Mouse (Mus musculus) neural tube, embryonic 15.5 days (tissue): ENCODE measurements around the gene Sox13. TPM values are rescaled to one million over a fixed set of nuclear protein-coding genes. Genes with fewer than 3 reads are reported as not detected.

Source experiments
- ATAC-seq: fragments of 200-750 bp; cut with Nextera tagmentation; 2 replicates; pipeline ENCODE4 v1.8.0; 2017; ENCODE audit warnings: mild to moderate bottlenecking, moderate TSS enrichment, moderate library complexity; ENCODE audit not compliant: low FRiP score
- H3K27ac ChIP-seq: fragments of 300-500 bp; sonication (generic); replicated peaks from 2 replicates; pipeline ENCODE4 v1.5.1; 2015; ENCODE audit warnings: mild to moderate bottlenecking, inconsistent platforms
- H3K27me3 ChIP-seq: fragments of 300-500 bp; sonication (generic); replicated peaks from 2 replicates; pipeline ENCODE4 v1.6.1; 2015; ENCODE audit warnings: inconsistent platforms
- H3K36me3 ChIP-seq: fragments of 300-500 bp; sonication (generic); 2 replicates; pipeline ENCODE4 v1.6.1; 2015; ENCODE audit warnings: inconsistent platforms
- H3K4me1 ChIP-seq: fragments of 300-500 bp; sonication (generic); 2 replicates; pipeline ENCODE4 v1.6.1; 2015; ENCODE audit warnings: inconsistent platforms
- H3K4me2 ChIP-seq: fragments of 300-500 bp; sonication (generic); 2 replicates; pipeline ENCODE4 v1.6.1; 2015; ENCODE audit warnings: inconsistent platforms, mild to moderate bottlenecking, moderate library complexity
- H3K4me3 ChIP-seq: fragments of 300-500 bp; sonication (generic); replicated peaks from 2 replicates; pipeline ENCODE4 v1.5.1; 2015; ENCODE audit warnings: mild to moderate bottlenecking, inconsistent platforms
- H3K9ac ChIP-seq: fragments of 300-500 bp; sonication (generic); replicated peaks from 2 replicates; pipeline ENCODE4 v1.6.1; 2015; ENCODE audit warnings: mild to moderate bottlenecking, inconsistent platforms
- H3K9me3 ChIP-seq: fragments of 300-500 bp; sonication (generic); replicated peaks from 2 replicates; pipeline ENCODE4 v1.6.1; 2016; ENCODE audit warnings: inconsistent platforms
- WGBS: fragments of 180-500 bp; shearing (Covaris S2); methylation state at CpG from one replicate; pipeline ENCODE4 v1.1.7; 2015; ENCODE audit warnings: mixed read lengths; 5-methylcytosine and 5-hydroxymethylcytosine counted together
- polyA plus RNA-seq: library from polyadenylated mRNA; unstranded; fragments of >200 nt; fragmentation: Nextera tagmentation; extraction: Ambion mirVana; gene quantifications from 2 replicates; pipeline ENCODE4 v1.2.1, GENCODE M21; 2015

The Sox13 gene
- polyA plus RNA-seq, 1 experiment from 2014 or later: 4.0 TPM

- Histone ChIP-seq H3K4me3 (peak within 1 kb of the TSS; percentile 69), H3K27ac (peak within 1 kb of the TSS; percentile 69), H3K4me1 (peaks cover 32% of the 10 kb centered on the region), H3K36me3 (no peaks in the 10 kb centered on the region), H3K4me2 (peak within 1 kb of the TSS; percentile 88), H3K9ac (peak within 1 kb of the TSS; percentile 71), H3K9me3 (no peaks in the 10 kb centered on the region), H3K27me3 (peaks cover 15% of the 10 kb centered on the region)
- peak; percentile 86 for ATAC-seq
- under 1% methylated on average over 52 of the region's 52 CpGs for WGBS
Observed at GRCm38 (mm10) chr1:133363276-133364021, 60.7 kb downstream of the Sox13 start, which contains the start of gene Etnk2. TSS of gene Etnk2 (plus strand) at chr1:133363572.

DNA sequence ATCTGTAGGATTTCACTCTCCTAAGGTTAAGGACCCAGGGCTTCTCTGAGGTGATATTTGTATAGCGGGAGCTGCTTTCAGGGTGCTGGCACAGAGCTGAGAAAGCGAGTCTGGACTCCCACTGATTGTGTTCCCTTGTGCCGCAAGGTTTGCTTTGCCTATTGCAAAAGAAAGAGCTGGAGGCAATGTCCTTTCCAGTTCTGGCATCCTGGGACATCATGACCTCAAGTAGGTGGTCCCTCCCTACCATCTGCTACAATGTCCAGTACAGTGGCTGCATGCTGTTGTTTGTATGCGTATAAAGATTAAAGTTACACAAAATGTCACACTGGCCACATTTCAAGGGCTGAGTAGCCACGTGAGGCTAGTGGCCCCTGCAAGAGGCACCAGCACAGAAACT is 62.1 kb downstream of the Sox13 start:
- no peak for ATAC-seq
- WGBS: 93% methylated on average over 5 of the region's 5 CpGs

GRCm38 (mm10) chr1:133361006-133361405 is 63.2 kb downstream of the Sox13 start:
- no peak overlapping the region for H3K9ac ChIP-seq
- H3K4me1 ChIP-seq: peaks cover 18% of the 10 kb centered on the region
- H3K27me3 ChIP-seq: peaks cover 15% of the 10 kb centered on the region
- H3K4me3 ChIP-seq: no peak overlapping the region
- no peak overlapping the region for H3K4me2 ChIP-seq
- H3K36me3 ChIP-seq: no peaks in the 10 kb centered on the region
- ATAC-seq: no peak
- H3K27ac ChIP-seq: no peak overlapping the region
- WGBS: 94% methylated on average over 6 of the region's 6 CpGs
- no peaks in the 10 kb centered on the region for H3K9me3 ChIP-seq

More for the DNA sequence above, 62.1 kb downstream of the Sox13 start:
- Histone ChIP-seq H3K9me3 (no peaks in the 10 kb centered on the region), H3K27ac (no peak overlapping the region), H3K4me1 (peaks cover 20% of the 10 kb centered on the region), H3K36me3 (no peaks in the 10 kb centered on the region), H3K4me3 (no peak overlapping the region), H3K4me2 (no peak overlapping the region), H3K9ac (no peak overlapping the region), H3K27me3 (peaks cover 15% of the 10 kb centered on the region)

DNA sequence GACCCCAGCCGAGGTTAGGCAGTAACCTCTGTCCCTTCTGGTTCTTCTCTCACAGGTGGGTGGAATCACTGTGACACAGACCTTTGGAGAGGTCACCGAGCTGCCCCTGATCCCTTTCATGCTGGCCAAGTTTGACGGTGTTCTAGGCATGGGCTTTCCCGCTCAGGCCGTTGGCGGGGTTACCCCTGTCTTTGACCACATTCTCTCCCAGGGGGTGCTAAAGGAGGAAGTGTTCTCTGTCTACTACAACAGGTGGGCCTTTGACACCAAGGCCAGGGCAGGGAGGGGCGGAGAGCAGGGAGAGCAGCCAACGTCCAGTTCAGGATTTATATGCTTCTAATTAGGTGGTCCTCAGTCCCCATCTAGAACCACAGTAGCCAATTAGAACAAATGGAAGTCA is 67.8 kb downstream of the Sox13 start:
- Histone ChIP-seq H3K4me3 (no peak overlapping the region), H3K4me1 (peaks cover 4% of the 10 kb centered on the region; the same call in 1 of the 2 replicates), H3K27ac (no peak overlapping the region), H3K9ac (no peak overlapping the region), H3K36me3 (no peaks in the 10 kb centered on the region), H3K27me3 (peaks cover 11% of the 10 kb centered on the region; the same call in 1 of the 2 replicates), H3K4me2 (no peak overlapping the region), H3K9me3 (no peaks in the 10 kb centered on the region)
- ATAC-seq: no peak
- 65% methylated on average over 8 of the region's 8 CpGs for WGBS

DNA sequence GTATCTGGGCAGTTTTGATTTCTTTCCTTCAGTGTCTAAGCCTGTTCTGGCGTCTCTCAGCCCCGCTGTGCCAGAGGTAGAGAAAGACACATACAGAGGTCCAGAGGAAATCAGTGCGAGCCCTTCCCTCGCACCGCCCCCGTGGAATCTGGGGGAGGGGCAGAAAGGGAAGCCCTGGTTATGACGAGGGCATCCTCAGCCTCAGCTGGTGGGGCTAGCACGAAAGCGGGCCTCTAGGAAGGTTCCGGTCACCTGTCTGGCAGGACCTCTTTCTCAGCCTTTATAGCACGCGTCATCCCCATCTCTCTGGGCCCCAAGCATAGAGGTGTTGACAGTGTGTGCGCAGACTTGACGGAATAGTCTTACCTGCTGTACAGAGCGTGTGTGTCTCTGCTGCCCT is 68.3 kb downstream of the Sox13 start:
- 65% methylated on average over 15 of the region's 15 CpGs for WGBS
- Histone ChIP-seq H3K4me1 (peaks cover 4% of the 10 kb centered on the region; the same call in 1 of the 2 replicates), H3K4me2 (no peak overlapping the region), H3K27ac (no peak overlapping the region), H3K36me3 (no peaks in the 10 kb centered on the region), H3K9me3 (no peaks in the 10 kb centered on the region), H3K4me3 (no peak overlapping the region), H3K27me3 (peaks cover 11% of the 10 kb centered on the region; the same call in 1 of the 2 replicates), H3K9ac (no peak overlapping the region)
- ATAC-seq: no peak

DNA sequence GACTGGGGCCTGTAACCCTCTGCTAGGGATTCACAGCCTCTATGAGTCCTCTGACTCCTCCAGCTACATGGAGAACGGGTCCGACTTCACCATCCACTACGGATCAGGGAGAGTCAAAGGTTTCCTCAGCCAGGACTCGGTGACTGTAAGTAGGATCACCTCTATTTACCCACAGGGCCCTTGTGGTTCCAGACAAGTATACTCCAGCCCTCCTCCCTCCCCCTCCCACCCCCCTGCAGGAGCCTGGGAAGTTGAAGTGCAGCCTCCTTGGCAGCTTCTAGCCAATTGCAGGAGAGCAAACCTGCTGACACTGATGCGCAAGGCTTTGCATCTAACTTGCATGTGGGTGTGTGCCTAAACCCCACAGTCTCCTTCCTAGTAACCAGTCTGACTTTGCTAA is 68.7 kb downstream of the Sox13 start:
- H3K27ac ChIP-seq: no peak overlapping the region
- H3K9ac ChIP-seq: no peak overlapping the region
- no peak overlapping the region for H3K4me3 ChIP-seq
- H3K4me2 ChIP-seq: no peak overlapping the region
- H3K4me1 ChIP-seq: peaks cover 6% of the 10 kb centered on the region; the same call in 1 of the 2 replicates
- 59% methylated on average over 5 of the region's 5 CpGs for WGBS
- no peak for ATAC-seq
- H3K27me3 ChIP-seq: peaks cover 11% of the 10 kb centered on the region; the same call in 1 of the 2 replicates
- no peaks in the 10 kb centered on the region for H3K9me3 ChIP-seq
- no peaks in the 10 kb centered on the region for H3K36me3 ChIP-seq

DNA sequence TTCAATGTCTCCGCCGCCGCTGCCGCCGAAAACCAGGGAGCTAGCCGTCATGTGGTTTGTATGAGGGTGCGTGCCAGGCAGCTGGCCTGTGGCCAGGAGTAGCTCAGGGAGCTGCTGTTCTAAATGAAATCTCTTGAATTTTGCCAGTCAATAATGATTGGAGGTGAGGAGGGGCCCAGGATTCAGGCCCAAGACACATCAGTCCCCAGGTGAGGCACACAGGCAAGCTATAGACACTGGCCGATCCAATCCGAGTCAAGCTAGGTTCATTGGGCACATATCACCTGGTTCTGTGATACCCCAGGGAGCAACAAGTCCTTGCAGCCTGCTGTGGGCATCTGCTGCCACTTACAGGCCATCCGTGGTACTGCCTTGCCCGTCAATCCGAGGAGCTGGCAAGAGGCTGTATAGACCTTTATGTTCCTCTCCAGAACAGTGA is 70.8 kb downstream of the Sox13 start:
- Histone ChIP-seq H3K27ac (no peak overlapping the region), H3K27me3 (peaks cover 11% of the 10 kb centered on the region; the same call in 1 of the 2 replicates), H3K4me3 (no peak overlapping the region), H3K4me1 (peaks cover 9% of the 10 kb centered on the region; the same call in 1 of the 2 replicates), H3K36me3 (no peaks in the 10 kb centered on the region), H3K4me2 (0 out of 2 replicates have a peak overlapping the region, but pooled peaks have one; percentile 9), H3K9me3 (no peaks in the 10 kb centered on the region), H3K9ac (no peak overlapping the region)
- peak; percentile 46; the same call in 1 of the 2 replicates for ATAC-seq
- 34% methylated on average over 12 of the region's 12 CpGs for WGBS

- ATAC-seq: no peak
- WGBS: 63% methylated on average over 9 of the region's 9 CpGs
Observed at GRCm38 (mm10) chr1:133351762-133352161, 72.4 kb downstream of the Sox13 start.

GRCm38 (mm10) chr1:133350210-133350609 is 74.0 kb downstream of the Sox13 start, which contains the start of gene Ren1:
TSS of gene Ren1 (plus strand) at chr1:133350510.
- Histone ChIP-seq H3K27ac (no peak within 1 kb of the TSS), H3K9me3 (no peaks in the 10 kb centered on the region), H3K4me2 (no peak within 1 kb of the TSS), H3K9ac (no peak within 1 kb of the TSS), H3K36me3 (no peaks in the 10 kb centered on the region), H3K4me3 (no peak within 1 kb of the TSS), H3K27me3 (0 out of 2 replicates have a peak, but pooled peaks cover 5% of the 10 kb centered on the region), H3K4me1 (peaks cover 9% of the 10 kb centered on the region; the same call in 1 of the 2 replicates)
- WGBS: 100% methylated on average over 1 of the region's 1 CpGs
- ATAC-seq: no peak

More at GRCm38 (mm10) chr1:133351762-133352161, 72.4 kb downstream of the Sox13 start:
- Histone ChIP-seq H3K9ac (no peak overlapping the region), H3K36me3 (no peaks in the 10 kb centered on the region), H3K4me2 (no peak overlapping the region), H3K4me3 (no peak overlapping the region), H3K27me3 (peaks cover 11% of the 10 kb centered on the region; the same call in 1 of the 2 replicates), H3K4me1 (peaks cover 9% of the 10 kb centered on the region; the same call in 1 of the 2 replicates), H3K9me3 (no peaks in the 10 kb centered on the region), H3K27ac (no peak overlapping the region)

DNA sequence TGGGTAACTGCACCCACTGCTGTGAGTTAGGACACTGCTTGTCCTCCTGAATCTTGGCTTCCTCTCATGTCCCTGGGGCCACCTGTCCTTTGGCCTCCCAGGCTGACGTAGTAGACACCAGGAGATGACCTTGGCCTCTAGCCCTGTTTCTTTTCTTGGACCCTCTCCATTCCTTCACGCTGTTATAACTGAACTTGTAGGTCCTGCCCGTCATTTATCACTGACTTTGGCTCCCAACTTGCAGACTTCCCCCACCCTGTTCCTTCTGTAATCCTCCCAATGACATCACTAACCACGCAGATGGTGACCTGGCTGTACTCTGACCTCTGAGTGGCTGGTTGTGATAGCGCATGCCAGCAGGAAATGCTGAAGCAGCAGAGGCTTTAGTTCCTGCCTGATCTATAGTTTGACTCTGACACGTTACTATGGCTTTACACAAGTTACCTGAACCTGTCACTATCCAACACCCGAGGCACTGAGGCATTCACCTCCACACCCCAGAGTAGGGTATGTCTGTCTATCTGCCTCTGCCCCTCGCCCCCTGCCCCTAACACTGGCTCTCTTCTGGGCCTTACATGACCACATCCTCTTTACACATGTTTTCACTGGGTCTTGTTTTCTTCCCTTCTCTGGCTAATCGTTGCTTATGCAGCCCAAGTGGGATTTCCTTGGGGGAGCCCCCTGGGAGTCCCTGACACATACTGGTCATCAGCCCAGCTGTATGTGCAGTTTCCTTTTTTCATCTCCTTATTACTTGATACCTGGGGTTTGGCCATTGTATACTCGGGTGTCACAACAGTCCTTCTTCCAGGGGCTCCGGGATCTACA is 76.3 kb downstream of the Sox13 start:
- H3K9ac ChIP-seq: no peak overlapping the region
- no peak overlapping the region for H3K4me3 ChIP-seq
- H3K36me3 ChIP-seq: no peaks in the 10 kb centered on the region
- no peak overlapping the region for H3K27ac ChIP-seq
- no peak overlapping the region for H3K4me2 ChIP-seq
- 82% methylated on average over 11 of the region's 11 CpGs for WGBS
- no peaks in the 10 kb centered on the region for H3K27me3 ChIP-seq
- H3K9me3 ChIP-seq: no peaks in the 10 kb centered on the region
- ATAC-seq: no peak
- 0 out of 2 replicates have a peak, but pooled peaks cover 5% of the 10 kb centered on the region for H3K4me1 ChIP-seq

DNA sequence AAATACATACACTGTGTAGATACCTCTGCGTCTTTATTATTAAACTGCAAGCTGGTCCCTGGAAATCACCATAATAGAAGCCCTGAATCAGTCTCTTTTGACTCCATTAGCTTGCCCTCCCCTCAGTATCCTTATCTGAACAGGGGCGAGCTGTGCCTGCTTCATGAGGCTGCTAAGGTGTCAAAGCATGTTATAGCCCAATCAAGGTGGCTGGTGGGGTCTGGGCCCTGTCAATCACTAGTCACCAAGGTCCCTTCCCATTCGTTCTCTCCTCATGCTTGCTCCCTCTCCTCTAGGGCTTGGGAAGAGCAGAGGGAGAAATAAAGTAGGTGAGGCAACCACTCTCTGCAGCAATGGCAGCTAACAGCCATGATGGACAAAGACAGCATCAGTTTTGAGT is 77.0 kb downstream of the Sox13 start:
- WGBS: 67% methylated on average over 3 of the region's 3 CpGs
- no peak overlapping the region for H3K4me3 ChIP-seq
- ATAC-seq: no peak
- no peak overlapping the region for H3K9ac ChIP-seq
- no peaks in the 10 kb centered on the region for H3K27me3 ChIP-seq
- no peak overlapping the region for H3K4me2 ChIP-seq
- no peaks in the 10 kb centered on the region for H3K9me3 ChIP-seq
- no peaks in the 10 kb centered on the region for H3K36me3 ChIP-seq
- no peak overlapping the region for H3K27ac ChIP-seq
- H3K4me1 ChIP-seq: 0 out of 2 replicates have a peak, but pooled peaks cover 5% of the 10 kb centered on the region
